In the genomic region with DNA sequence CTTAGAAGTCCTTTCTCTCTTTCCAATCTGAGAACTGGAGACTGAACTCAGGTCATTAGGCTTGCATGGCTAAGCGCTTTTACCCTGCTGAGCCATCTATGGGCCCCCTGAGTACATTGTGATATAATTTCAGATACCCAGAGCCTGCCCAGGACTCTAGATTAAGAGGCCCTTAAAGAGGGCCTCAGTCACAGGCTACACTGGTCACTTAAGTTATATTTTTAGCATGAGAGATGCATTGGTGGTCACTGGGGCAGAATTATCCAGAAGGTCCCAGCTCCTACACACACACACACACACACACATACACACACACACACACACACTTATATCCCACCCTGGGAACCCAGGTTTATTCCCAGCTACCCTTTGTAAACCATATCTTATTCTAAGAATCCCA, we compare ENCODE assay signal across 23 mouse cellular contexts.
"Had no signal": no experiment of that assay in that cellular context is flagged by ENCODE, and none has a peak within 500 bp of the region (broad histone marks: within the 10 kb centered on the region; RNA-seq: fewer than 3 reads in every experiment).

No protein-coding gene starts in this region.

- H3K4me2 ChIP-seq: limb, embryonic 13.5 days; liver, embryonic 12.5 days; liver, embryonic 15.5 days; lung, embryonic 15.5 days; midbrain, embryonic 13.5 days; neural tube, embryonic 13.5 days; stomach, embryonic 15.5 days had no signal

- H3K4me3 ChIP-seq: layer of hippocampus, adult 2 months; limb, embryonic 10.5 days; limb, embryonic 13.5 days; liver, embryonic 12.5 days; liver, embryonic 15.5 days; lung, embryonic 15.5 days; megakaryocyte, embryonic 14.5 days; midbrain, embryonic 10.5 days; midbrain, embryonic 13.5 days; myocyte; neural tube, embryonic 13.5 days; stomach, embryonic 15.5 days had no signal

- DNase-seq: kidney, postnatal 25 days; layer of hippocampus, adult 9-11 months; liver; lung, adult 18-20 months; lung, postnatal 10 days; lung, postnatal 36 days; retina, postnatal 1 day; right cerebral cortex, postnatal 25 days; spleen, adult 18-20 months; thymus, postnatal 25 days had no signal

- H3K9ac ChIP-seq: limb, embryonic 13.5 days; liver, embryonic 12.5 days; liver, embryonic 15.5 days; lung, embryonic 15.5 days; midbrain, embryonic 13.5 days; neural tube, embryonic 13.5 days; stomach, embryonic 15.5 days had no signal

- H3K4me1 ChIP-seq: limb, embryonic 10.5 days; limb, embryonic 13.5 days; liver, embryonic 12.5 days; liver, embryonic 15.5 days; lung, embryonic 15.5 days; midbrain, embryonic 10.5 days; midbrain, embryonic 13.5 days; neural tube, embryonic 13.5 days; stomach, embryonic 15.5 days had no signal

- H3K27ac ChIP-seq: layer of hippocampus, adult 2 months; limb, embryonic 10.5 days; limb, embryonic 13.5 days; liver, embryonic 12.5 days; liver, embryonic 15.5 days; lung, embryonic 15.5 days; midbrain, embryonic 10.5 days; midbrain, embryonic 13.5 days; neural tube, embryonic 13.5 days; stomach, embryonic 15.5 days had no signal

- H3K9me3 ChIP-seq: limb, embryonic 10.5 days; limb, embryonic 13.5 days; liver, embryonic 12.5 days; liver, embryonic 15.5 days; lung, embryonic 15.5 days; megakaryocyte, embryonic 14.5 days; midbrain, embryonic 10.5 days; midbrain, embryonic 13.5 days; neural tube, embryonic 13.5 days; stomach, embryonic 15.5 days had no signal

- H3K27me3 ChIP-seq: limb, embryonic 13.5 days; liver, embryonic 12.5 days; liver, embryonic 15.5 days; lung, embryonic 15.5 days; megakaryocyte, embryonic 14.5 days; midbrain, embryonic 13.5 days; neural tube, embryonic 13.5 days; stomach, embryonic 15.5 days had no signal

- ATAC-seq: liver, embryonic 12.5 days; midbrain, embryonic 13.5 days; midbrain, embryonic 16.5 days had no signal
